Mouse (Mus musculus) cerebellum, adult 11-12 months (tissue): ENCODE data around the gene Bcl10.
"Not testable (repeated sequence)": the region's sequence is repeated elsewhere in the genome, so short reads cannot be mapped to it uniquely, and the experiment has no call there.

ENCODE experiments used
- DNase-seq: peaks from one replicate; pipeline ENCODE4 v3.0.0; 2022

Gene Bcl10

GRCm38 (mm10) chr3:145913942-145914341 lies 8.7 kb upstream of the Bcl10 start:
- not testable (repeated sequence) for DNase-seq

DNA sequence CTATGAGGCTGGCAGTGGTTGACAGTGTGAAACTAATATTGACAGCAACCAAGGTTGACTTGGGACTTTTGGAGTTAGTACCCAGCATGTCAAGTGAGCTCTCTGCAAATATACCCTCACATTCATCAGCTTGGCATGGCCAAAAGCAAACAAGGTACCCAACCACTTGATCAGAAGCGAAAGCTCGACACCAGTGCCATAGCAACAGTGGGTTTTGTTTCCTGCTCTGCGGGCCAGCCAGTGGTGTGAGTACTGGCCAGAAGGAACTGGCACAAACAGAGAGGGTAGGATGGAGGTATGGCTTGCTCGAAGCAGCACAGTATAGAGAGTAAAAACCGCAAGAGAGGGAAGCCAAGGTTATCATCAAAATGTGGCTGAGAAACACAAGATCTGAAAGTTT lies 6.2 kb upstream of the Bcl10 start:
- DNase-seq = no peak

- DNase-seq = no peak
These were observed 5.8 kb upstream of the Bcl10 start for GRCm38 (mm10) chr3:145916826-145917225.

- DNase-seq = no peak
These were observed 367 bp downstream of the Bcl10 start for GRCm38 (mm10) chr3:145922971-145923370.

DNA sequence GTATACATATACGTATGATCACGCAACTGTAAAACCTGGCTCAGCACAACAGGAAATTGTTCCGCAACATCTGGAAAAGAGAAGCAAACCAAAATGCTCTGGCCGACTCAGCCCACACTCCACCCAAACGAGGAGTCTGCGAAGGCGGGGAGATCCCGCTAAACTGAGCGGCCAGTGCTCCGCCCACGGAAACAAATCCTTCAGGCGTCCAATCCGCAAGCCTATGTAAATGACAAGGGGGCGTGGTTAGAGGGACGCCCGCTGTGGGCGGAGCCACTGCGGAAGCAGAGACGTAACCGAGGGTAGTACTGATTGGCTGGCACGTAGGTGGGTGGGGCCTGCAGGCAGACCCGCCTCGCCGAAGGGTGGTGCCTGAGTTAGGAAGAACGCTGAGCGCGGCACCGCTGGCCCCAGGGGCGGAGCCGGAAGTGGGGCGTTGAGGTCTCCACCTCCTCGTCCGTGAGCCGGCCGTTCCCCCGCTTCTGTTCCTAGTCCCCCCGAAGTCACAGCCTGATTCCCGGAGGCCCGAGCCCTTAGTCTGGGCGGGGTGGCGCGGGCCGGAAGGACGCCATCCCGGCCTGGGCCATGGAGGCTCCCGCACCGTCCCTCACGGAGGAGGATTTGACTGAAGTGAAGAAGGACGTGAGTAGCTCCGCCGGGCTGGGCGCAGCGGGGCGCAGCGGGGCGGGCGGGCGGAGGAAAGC lies 1.4 kb downstream of the Bcl10 start:
- peak; percentile 99 for DNase-seq

- DNase-seq = peak; percentile 78
These were observed 2.2 kb downstream of the Bcl10 start for GRCm38 (mm10) chr3:145924649-145925337.

- DNase-seq = no peak
These were observed 2.9 kb downstream of the Bcl10 start for GRCm38 (mm10) chr3:145925506-145925905.

- DNase-seq = no peak
These were observed 7.2 kb downstream of the Bcl10 start for GRCm38 (mm10) chr3:145929525-145930400.

GRCm38 (mm10) chr3:145933845-145934244 lies 11.2 kb downstream of the Bcl10 start:
- no peak for DNase-seq

DNA sequence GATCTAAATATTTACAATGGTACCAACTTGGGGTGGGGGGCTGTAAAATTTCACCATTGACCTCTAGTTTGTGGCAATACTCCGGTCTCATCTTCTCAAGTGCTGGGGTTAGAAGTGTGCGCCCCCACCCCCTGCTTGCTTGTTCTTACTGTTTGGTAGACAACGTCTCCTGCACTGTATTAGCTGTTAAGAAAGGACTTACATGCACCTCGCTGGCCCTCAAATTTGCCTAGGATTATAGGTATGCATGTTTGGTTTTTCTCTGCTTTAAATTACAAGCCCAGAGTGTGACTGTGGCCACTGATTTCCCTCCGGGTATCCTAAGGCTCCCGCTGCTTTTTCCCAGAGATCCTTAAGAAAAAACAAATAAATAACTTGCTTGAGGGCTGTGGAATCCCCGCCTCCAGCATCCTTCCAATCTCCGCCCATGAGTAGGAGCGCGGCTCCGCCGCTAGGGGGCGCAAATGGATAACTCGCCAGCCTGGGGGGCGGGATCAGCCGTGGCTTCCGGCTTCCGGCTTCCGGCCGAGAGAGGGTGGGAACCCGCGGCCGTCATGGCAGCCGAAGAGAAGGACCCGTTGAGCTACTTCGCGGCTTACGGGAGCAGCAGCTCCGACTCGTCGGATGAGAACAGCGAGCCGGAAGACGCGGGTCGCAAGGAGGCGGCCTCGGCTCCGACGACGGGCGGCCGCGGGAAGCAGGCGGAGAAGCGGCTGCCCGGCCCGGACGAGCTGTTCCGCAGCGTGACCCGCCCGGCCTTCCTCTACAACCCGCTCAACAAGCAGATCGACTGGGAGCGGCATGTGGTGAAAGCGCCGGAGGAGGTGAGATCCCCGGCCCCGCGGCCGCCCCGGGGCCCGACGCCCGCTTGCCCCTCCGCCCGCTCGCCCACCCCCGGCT lies 15.2 kb downstream of the Bcl10 start, which contains the start of gene 2410004B18Rik:
2410004B18Rik (plus strand) TSS at position 510 of the 900 bp plus-strand sequence.
- DNase-seq = peak; percentile 88

GRCm38 (mm10) chr3:145938405-145939349 lies 16.1 kb downstream of the Bcl10 start:
- DNase-seq = peak; percentile 49

DNA sequence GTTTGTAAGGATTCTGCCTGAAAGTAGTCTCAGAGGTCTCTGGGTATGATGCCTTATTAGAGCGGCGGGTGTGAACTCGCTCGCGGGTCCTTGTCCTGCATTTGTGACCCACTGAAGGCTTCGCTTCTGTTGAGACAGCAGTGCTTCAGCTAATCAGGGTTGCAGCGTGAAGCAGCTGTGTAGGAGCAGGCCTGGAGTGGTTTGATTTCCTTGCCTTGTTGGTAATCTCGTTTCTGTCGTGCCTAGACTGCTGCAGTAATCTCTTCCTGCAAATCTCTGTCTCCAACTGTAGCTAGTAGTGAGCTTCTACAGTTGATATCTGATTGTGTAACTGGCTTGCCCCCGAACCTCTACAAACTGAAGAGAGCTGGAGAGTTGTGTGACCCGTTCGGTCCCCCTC lies 16.8 kb downstream of the Bcl10 start:
- DNase-seq = no peak

DNA sequence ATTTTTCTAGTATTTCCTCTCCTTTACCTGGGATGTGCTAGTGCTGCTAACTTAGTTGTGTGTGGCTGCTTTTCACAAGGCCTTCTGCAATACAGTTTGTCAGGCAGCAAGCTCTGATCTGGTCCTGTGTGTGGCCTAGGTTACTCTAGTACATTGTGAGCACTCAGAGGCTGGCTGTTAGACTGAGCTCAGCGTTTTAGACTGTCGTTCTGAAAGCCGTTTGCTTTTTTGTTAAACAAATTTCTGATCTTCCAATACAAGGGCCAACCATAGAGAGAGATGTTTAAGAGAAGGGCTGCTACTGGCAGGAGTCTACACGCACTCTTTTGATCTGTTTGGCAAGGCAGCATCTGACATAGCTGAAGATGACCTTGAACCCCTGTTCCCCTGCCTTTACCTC lies 17.4 kb downstream of the Bcl10 start:
- no peak for DNase-seq

GRCm38 (mm10) chr3:145941971-145942370 lies 19.4 kb downstream of the Bcl10 start:
- peak; percentile 25 for DNase-seq

- DNase-seq = no peak
These were observed 21.7 kb downstream of the Bcl10 start for GRCm38 (mm10) chr3:145944348-145944747.

GRCm38 (mm10) chr3:145945904-145946303 lies 23.3 kb downstream of the Bcl10 start:
- DNase-seq = no peak

DNA sequence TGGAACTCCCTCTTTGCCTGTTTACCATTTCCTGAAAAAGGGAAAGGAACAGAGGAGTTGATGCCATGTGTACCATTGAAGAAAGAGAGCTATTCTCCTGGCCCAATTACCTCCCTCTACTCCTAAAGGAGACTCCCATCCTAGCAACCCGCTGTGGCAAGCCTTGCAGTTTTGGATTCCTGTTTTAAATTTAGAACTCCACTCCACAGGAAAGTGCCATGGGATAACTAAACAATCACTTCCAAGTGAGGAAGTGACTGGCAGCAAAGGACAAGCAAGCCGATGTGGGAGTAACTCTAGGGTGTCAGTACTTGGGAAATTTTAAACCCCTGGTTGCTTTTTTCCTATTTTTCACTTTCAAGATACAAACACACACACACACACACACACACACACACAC lies 24.1 kb downstream of the Bcl10 start:
- DNase-seq = no peak

- no peak for DNase-seq
These were observed 25.1 kb downstream of the Bcl10 start for GRCm38 (mm10) chr3:145947539-145948204.

- DNase-seq = no peak
These were observed 27.6 kb downstream of the Bcl10 start for GRCm38 (mm10) chr3:145950034-145950814.

GRCm38 (mm10) chr3:145950815-145951130 lies 28.2 kb downstream of the Bcl10 start:
- no peak for DNase-seq
